Mouse (Mus musculus) liver, adult 2 months (tissue): ENCODE results near the gene Ddo. TPM values are rescaled to one million over a fixed set of nuclear protein-coding genes. Genes with fewer than 3 reads are reported as not detected.

Source experiments
- DNase-seq: peaks from one replicate; pipeline ENCODE4 v3.0.0-alpha.2; 2011; ENCODE audit warnings: low read depth, low spot score; ENCODE audit errors: extremely low read depth
- H3K27ac ChIP-seq: fragments of 200-500 bp; replicated peaks from 2 replicates; pipeline ENCODE4 v1.5.1; 2012; ENCODE audit warnings: low read depth, mild to moderate bottlenecking, control low read depth, inconsistent platforms, low read length; ENCODE audit not compliant: insufficient read depth
- H3K27me3 ChIP-seq: fragments of 200-500 bp; 2 replicates; pipeline ENCODE4 v1.6.1; 2012; ENCODE audit warnings: mild to moderate bottlenecking, moderate library complexity, low read length, inconsistent platforms; ENCODE audit not compliant: control insufficient read depth, insufficient read depth
- H3K36me3 ChIP-seq: fragments of 200-500 bp; 2 replicates; pipeline ENCODE4 v1.6.1; 2012; ENCODE audit warnings: low read length, inconsistent platforms; ENCODE audit not compliant: control insufficient read depth, insufficient read depth
- H3K4me1 ChIP-seq: fragments of 200-500 bp; 2 replicates; pipeline ENCODE4 v1.6.1; 2011; ENCODE audit warnings: low read length; ENCODE audit not compliant: control insufficient read depth, insufficient read depth
- H3K4me3 ChIP-seq: fragments of 200-500 bp; 2 replicates; pipeline ENCODE4 v1.5.1; 2011; ENCODE audit warnings: low read depth, mild to moderate bottlenecking, control low read depth, low read length, moderate library complexity; ENCODE audit not compliant: insufficient read depth
- H3K79me2 ChIP-seq: fragments of 200-500 bp; 2 replicates; pipeline ENCODE4 v1.6.1; 2012; ENCODE audit warnings: inconsistent platforms, mild to moderate bottlenecking, low read length, moderate library complexity; ENCODE audit not compliant: control insufficient read depth, insufficient read depth
- H3K9ac ChIP-seq: fragments of 200-500 bp; 2 replicates; pipeline ENCODE4 v1.6.1; 2012; ENCODE audit warnings: low read depth, mild to moderate bottlenecking, control low read depth, inconsistent platforms, low read length
- CTCF ChIP-seq: fragments of 200-500 bp; IDR thresholded peaks from 2 replicates; pipeline ENCODE4 v1.5.1; 2011; ENCODE audit warnings: low read depth, low read length, control low read depth
- POLR2A ChIP-seq: fragments of 200-500 bp; IDR thresholded peaks from 2 replicates; pipeline ENCODE4 v1.6.1; 2011; ENCODE audit warnings: low read length, control low read depth; ENCODE audit not compliant: insufficient read depth; ENCODE audit errors: extremely low read depth
- WGBS: fragments of 180-500 bp; shearing (Covaris S2); methylation state at CpG from one replicate; pipeline ENCODE4 v1.1.7; 2018; 5-methylcytosine and 5-hydroxymethylcytosine counted together
- polyA plus RNA-seq: library from polyadenylated mRNA; depleted of rRNA; stranded (reverse); fragments of >200 nt; gene quantifications from 2 replicates; pipeline ENCODE4 v1.2.3, GENCODE M21; 2012
- total RNA-seq: library from RNA; depleted of rRNA; stranded (reverse); fragments of >200 nt; gene quantifications from 2 replicates; pipeline ENCODE4 v1.2.3, GENCODE M21; 2014

Ddo gene
- total and polyA plus RNA-seq, 2 experiments = 19.0 to 21.3 TPM

DNA sequence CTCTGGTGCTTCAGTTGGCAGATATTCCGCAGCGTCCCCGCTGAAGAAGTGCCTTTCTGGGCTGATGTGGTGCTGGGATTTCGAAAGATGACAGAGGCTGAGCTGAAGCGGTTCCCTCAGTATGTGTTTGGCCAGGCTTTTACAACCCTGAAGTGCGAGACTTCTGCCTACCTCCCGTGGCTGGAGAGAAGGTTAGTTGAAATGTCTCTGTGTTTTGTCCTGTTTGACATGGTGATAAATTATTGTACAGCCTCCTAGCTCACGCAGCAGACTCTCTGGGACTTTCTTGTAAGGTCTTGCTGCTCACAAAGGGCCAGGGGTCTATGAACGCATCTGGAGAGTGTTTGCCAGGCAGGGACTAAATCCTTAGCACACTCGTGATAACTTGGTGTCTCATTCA lies 7.5 kb downstream of the Ddo start:
- H3K79me2 ChIP-seq = no peaks in the 10 kb centered on the region
- peaks cover 17% of the 10 kb centered on the region for H3K36me3 ChIP-seq
- no peaks in the 10 kb centered on the region for H3K4me1 ChIP-seq
- H3K27ac ChIP-seq = no peak overlapping the region
- no peak overlapping the region for H3K9ac ChIP-seq
- WGBS = 72% methylated on average over 10 of the region's 10 CpGs
- H3K27me3 ChIP-seq = no peaks in the 10 kb centered on the region
- no peak for TF ChIP-seq CTCF
- no peak for TF ChIP-seq POLR2A
- no peak overlapping the region for H3K4me3 ChIP-seq
- no peak for DNase-seq

DNA sequence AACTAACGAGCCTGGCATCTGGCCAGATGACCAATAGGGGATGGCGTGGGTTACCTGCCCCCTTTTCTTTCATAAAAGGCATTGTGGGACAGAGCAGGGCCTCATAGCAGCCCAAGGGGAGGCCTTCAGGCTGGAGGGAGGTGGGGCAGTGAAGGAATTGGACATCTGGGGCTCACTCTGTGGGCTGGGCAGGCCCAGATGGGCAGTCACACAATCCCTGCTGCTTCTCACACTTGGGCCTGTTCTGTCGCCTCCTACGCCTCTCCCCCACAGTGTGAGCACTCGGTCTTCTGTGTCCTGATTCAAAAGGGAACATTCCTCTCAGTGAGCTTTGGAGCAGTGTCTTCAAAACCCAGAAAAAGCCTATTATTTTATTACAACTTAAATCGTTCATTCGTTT lies 8.5 kb downstream of the Ddo start:
- no peaks in the 10 kb centered on the region for H3K27me3 ChIP-seq
- no peak overlapping the region for H3K27ac ChIP-seq
- no peak overlapping the region for H3K9ac ChIP-seq
- no peak overlapping the region for H3K4me3 ChIP-seq
- TF ChIP-seq POLR2A = no peak
- TF ChIP-seq CTCF = no peak
- no peaks in the 10 kb centered on the region for H3K79me2 ChIP-seq
- no peaks in the 10 kb centered on the region for H3K4me1 ChIP-seq
- peaks cover 12% of the 10 kb centered on the region for H3K36me3 ChIP-seq
- DNase-seq = no peak
- WGBS = 89% methylated on average over 7 of the region's 7 CpGs

- Histone ChIP-seq H3K4me3 (no peak overlapping the region), H3K36me3 (peaks cover 10% of the 10 kb centered on the region), H3K79me2 (no peaks in the 10 kb centered on the region), H3K27ac (no peak overlapping the region), H3K9ac (no peak overlapping the region), H3K27me3 (no peaks in the 10 kb centered on the region), H3K4me1 (no peaks in the 10 kb centered on the region)
- no peak for TF ChIP-seq CTCF
- no peak for TF ChIP-seq POLR2A
- WGBS = 83% methylated on average over 26 of the region's 26 CpGs
- DNase-seq = no peak
Measured at GRCm38 (mm10) chr10:40638823-40639819, 9.3 kb downstream of the Ddo start.

DNA sequence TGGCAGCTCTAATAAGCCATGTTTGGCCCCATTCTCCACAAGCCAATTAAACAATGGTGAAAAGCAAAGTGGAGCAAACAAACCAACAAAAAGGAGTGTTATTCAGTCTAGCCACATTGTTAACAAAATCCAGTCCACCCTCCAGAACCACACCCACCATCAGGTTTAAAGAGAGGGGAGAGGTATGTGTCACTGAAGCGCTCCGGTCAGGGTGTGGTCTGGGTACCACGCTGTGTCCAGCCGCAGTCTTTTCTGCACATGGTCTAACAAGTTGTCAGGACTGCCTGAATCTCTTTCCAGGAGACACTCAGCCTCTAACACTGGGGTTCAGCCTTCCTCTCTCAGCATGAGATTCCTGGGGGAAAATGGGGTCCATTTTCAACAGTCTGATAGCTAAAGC lies 10.6 kb downstream of the Ddo start:
- no peak for DNase-seq
- H3K9ac ChIP-seq = no peak overlapping the region
- no peaks in the 10 kb centered on the region for H3K79me2 ChIP-seq
- H3K36me3 ChIP-seq = peaks cover 10% of the 10 kb centered on the region
- no peaks in the 10 kb centered on the region for H3K4me1 ChIP-seq
- H3K4me3 ChIP-seq = no peak overlapping the region
- H3K27ac ChIP-seq = no peak overlapping the region
- no peaks in the 10 kb centered on the region for H3K27me3 ChIP-seq
- WGBS = 96% methylated on average over 4 of the region's 4 CpGs
- no peak for TF ChIP-seq CTCF
- TF ChIP-seq POLR2A = no peak

GRCm38 (mm10) chr10:40641901-40642300 lies 12.1 kb downstream of the Ddo start:
- Histone ChIP-seq H3K4me3 (no peak overlapping the region), H3K27me3 (no peaks in the 10 kb centered on the region), H3K79me2 (no peaks in the 10 kb centered on the region), H3K36me3 (peaks cover 10% of the 10 kb centered on the region), H3K9ac (no peak overlapping the region), H3K4me1 (no peaks in the 10 kb centered on the region), H3K27ac (no peak overlapping the region)
- 70% methylated on average over 7 of the region's 7 CpGs for WGBS
- peak; percentile 77 for DNase-seq
- TF ChIP-seq POLR2A (no peak), CTCF (no peak)

GRCm38 (mm10) chr10:40643126-40643525 lies 13.3 kb downstream of the Ddo start:
- Histone ChIP-seq H3K27ac (no peak overlapping the region), H3K36me3 (peaks cover 8% of the 10 kb centered on the region), H3K79me2 (no peaks in the 10 kb centered on the region), H3K4me3 (no peak overlapping the region), H3K9ac (no peak overlapping the region), H3K4me1 (no peaks in the 10 kb centered on the region), H3K27me3 (no peaks in the 10 kb centered on the region)
- WGBS = 77% methylated on average over 5 of the region's 5 CpGs
- TF ChIP-seq POLR2A = no peak
- no peak for TF ChIP-seq CTCF
- DNase-seq = no peak
